Mouse (Mus musculus) limb, embryonic 12.5 days (tissue): ENCODE data around the gene Cdk10. TPM values are rescaled to one million over a fixed set of nuclear protein-coding genes. Genes with fewer than 3 reads are reported as not detected.
"Not testable (repeated sequence)": the region's sequence is repeated elsewhere in the genome, so short reads cannot be mapped to it uniquely, and the experiment has no call there.

Source experiments
- ATAC-seq: fragments of 200-750 bp; cut with Nextera tagmentation; 2 replicates; pipeline ENCODE4 v1.8.0; 2017; ENCODE audit warnings: low read depth, moderate TSS enrichment; ENCODE audit not compliant: insufficient number of reproducible peaks, insufficient read depth, low FRiP score, low TSS enrichment
- H3K27ac ChIP-seq: fragments of 300-500 bp; sonication (generic); 2 replicates; pipeline ENCODE4 v1.5.1; 2016; ENCODE audit warnings: mild to moderate bottlenecking, moderate library complexity
- H3K27me3 ChIP-seq: fragments of 300-500 bp; sonication (generic); 2 replicates; pipeline ENCODE4 v1.6.1; 2016; ENCODE audit warnings: mild to moderate bottlenecking, moderate library complexity
- H3K36me3 ChIP-seq: fragments of 300-500 bp; sonication (generic); 2 replicates; pipeline ENCODE4 v1.6.1; 2016; ENCODE audit warnings: mild to moderate bottlenecking, moderate library complexity
- H3K4me1 ChIP-seq: fragments of 300-500 bp; sonication (generic); replicated peaks from 2 replicates; pipeline ENCODE4 v1.6.1; 2016
- H3K4me2 ChIP-seq: fragments of 300-500 bp; sonication (generic); 2 replicates; pipeline ENCODE4 v1.6.1; 2016; ENCODE audit warnings: mild to moderate bottlenecking, moderate library complexity
- H3K4me3 ChIP-seq: fragments of 300-500 bp; sonication (generic); replicated peaks from 2 replicates; pipeline ENCODE4 v1.5.1; 2016; ENCODE audit warnings: mild to moderate bottlenecking
- H3K9ac ChIP-seq: fragments of 300-500 bp; sonication (generic); replicated peaks from 2 replicates; pipeline ENCODE4 v1.6.1; 2016; ENCODE audit warnings: mild to moderate bottlenecking, moderate library complexity
- H3K9me3 ChIP-seq: fragments of 300-500 bp; sonication (generic); 2 replicates; pipeline ENCODE4 v1.6.1; 2016; ENCODE audit warnings: mild to moderate bottlenecking, moderate library complexity
- WGBS: fragments of 180-500 bp; shearing (Covaris S2); methylation state at CpG from one replicate; pipeline ENCODE4 v1.1.7; 2016; 5-methylcytosine and 5-hydroxymethylcytosine counted together
- polyA plus RNA-seq: library from polyadenylated mRNA; unstranded; fragments of >200 nt; fragmentation: Nextera tagmentation; extraction: Ambion mirVana; gene quantifications from 2 replicates; pipeline ENCODE4 v1.2.1, GENCODE M21; 2016

Cdk10 gene
- polyA plus RNA-seq, 1 experiment from 2014 or later = 36.6 TPM

DNA sequence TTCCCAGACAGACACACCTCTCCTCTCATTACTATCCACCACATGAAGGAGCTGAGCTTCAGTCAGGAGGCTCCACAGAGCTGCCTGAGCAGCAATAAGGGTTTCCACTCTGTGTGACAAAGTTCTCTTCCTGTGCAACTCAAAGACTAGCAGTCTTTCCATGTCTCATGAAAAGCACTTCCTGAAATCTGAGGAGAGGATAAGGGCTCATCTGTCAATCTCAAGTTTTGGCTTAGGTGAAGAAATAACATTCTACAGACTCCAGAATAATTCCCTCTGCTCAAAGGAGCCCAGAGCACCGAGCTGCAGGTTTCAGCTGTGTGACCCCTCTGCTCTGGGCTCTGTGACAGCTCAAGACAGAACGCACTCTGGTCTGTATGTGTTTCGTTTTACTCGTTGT lies 28.3 kb downstream of the Cdk10 start:
- no peak overlapping the region for H3K27ac ChIP-seq
- H3K4me3 ChIP-seq = peak overlapping the region; percentile 96
- H3K27me3 ChIP-seq = no peaks in the 10 kb centered on the region
- no peak for ATAC-seq
- peaks cover 63% of the 10 kb centered on the region for H3K36me3 ChIP-seq
- H3K4me1 ChIP-seq = peaks cover 24% of the 10 kb centered on the region
- 54% methylated on average over 4 of the region's 4 CpGs for WGBS
- peak overlapping the region; percentile 95 for H3K9ac ChIP-seq
- no peaks in the 10 kb centered on the region for H3K9me3 ChIP-seq
- H3K4me2 ChIP-seq = peak overlapping the region; percentile 95

DNA sequence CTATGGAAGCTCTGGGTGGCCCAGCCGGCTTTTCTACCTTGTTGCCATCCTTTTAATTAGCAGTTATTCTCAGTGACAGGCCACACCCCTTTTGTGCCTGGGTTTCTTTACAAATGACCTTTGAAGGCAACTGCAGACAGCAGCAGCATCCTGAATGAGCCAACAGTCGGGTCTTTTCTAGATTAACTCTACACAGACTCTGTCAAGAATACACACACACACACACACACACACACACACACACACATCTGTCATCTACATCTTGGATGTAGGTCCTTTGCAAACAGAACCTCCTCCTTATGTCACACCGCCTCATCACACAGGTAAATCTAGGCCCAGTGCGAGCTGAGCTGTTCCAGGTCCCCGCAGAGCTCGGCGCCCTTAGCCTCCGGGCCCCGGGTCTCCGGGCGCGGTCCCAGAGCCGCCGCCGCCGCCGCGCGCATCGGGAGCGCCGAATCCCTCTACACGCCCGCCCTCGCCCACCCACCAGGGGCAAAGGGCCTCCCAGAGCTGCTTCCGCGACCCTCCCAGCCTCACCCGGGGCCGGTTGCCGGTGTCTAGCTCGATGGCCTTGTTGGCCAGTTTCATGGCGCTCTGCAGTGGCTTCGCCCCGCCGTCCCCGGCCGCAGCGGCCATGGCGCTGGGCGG lies 28.9 kb downstream of the Cdk10 start:
- H3K27me3 ChIP-seq = no peaks in the 10 kb centered on the region
- peaks cover 63% of the 10 kb centered on the region for H3K36me3 ChIP-seq
- H3K4me2 ChIP-seq = peak overlapping the region; percentile 95
- H3K4me3 ChIP-seq = peak overlapping the region; percentile 96
- peak overlapping the region; percentile 95 for H3K9ac ChIP-seq
- H3K4me1 ChIP-seq = peaks cover 24% of the 10 kb centered on the region
- under 1% methylated on average over 40 of the region's 40 CpGs for WGBS
- peak; percentile 49 for ATAC-seq
- H3K9me3 ChIP-seq = no peaks in the 10 kb centered on the region
- peak overlapping the region; percentile 83 for H3K27ac ChIP-seq

DNA sequence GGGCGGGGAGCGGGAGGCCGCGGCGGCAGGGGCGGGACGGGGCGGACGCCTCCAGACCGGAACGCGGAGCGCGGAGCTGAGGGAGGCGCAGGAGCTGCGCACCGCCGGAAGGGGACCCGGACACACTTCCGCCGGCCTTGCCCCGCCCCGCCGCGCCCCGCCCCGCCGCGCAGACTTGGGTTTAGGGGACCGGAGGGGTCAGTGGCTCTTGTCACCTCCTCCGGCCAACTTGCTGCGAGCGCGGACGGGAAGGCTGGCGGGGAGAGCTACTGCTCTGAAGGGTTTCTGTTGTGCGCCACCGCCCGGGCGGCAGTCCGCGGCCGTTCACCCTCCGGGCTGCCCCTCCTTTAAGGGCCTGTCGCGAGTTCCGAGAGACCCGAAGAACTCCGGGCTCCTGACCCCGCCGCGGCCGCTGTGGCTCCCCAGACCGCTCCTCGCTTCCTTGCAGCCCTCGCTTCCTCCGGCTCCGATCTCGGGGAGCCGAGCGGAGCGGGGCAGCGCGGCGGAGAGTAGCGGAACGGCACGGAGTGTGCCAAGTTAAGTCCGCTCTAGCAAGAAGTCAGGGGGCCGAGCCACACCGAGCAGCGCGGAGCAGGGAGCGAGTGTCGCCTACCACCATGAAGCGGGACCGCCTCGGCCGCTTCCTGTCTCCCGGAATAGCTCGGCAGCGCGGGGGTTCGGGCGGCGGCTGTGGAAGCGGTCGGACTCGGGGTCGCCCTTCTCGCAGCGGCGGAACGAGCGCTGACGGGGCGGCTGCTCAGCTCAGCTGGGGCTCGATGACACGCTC lies 29.6 kb downstream of the Cdk10 start, which contains the start of the genes Zfp276 and Vps9d1:
Zfp276 (plus strand) TSS at position 97 of the 787 bp plus-strand sequence.
Vps9d1 (minus strand) TSS at position 250 of the 787 bp plus-strand sequence.
- Histone ChIP-seq H3K27me3 (no peaks in the 10 kb centered on the region), H3K4me1 (peaks cover 24% of the 10 kb centered on the region), H3K36me3 (peaks cover 63% of the 10 kb centered on the region), H3K4me3 (peak within 1 kb of the TSS; percentile 96), H3K27ac (peak within 1 kb of the TSS; percentile 83), H3K9me3 (no peaks in the 10 kb centered on the region), H3K9ac (peak within 1 kb of the TSS; percentile 95), H3K4me2 (peak within 1 kb of the TSS; percentile 95)
- WGBS = 1% methylated on average over 79 of the region's 99 CpGs
- peak; percentile 91 for ATAC-seq

GRCm38 (mm10) chr8:123255170-123255569 lies 30.5 kb downstream of the Cdk10 start:
- Histone ChIP-seq H3K9me3 (no peaks in the 10 kb centered on the region), H3K4me2 (peak overlapping the region; percentile 95), H3K9ac (peak overlapping the region; percentile 95), H3K4me1 (peaks cover 24% of the 10 kb centered on the region), H3K27ac (no peak overlapping the region), H3K27me3 (no peaks in the 10 kb centered on the region), H3K36me3 (peaks cover 63% of the 10 kb centered on the region), H3K4me3 (peak overlapping the region; percentile 96)
- ATAC-seq = no peak
- 65% methylated on average over 6 of the region's 6 CpGs for WGBS

GRCm38 (mm10) chr8:123257114-123257513 lies 32.5 kb downstream of the Cdk10 start:
- Histone ChIP-seq H3K4me3 (no peak overlapping the region), H3K27ac (no peak overlapping the region), H3K27me3 (no peaks in the 10 kb centered on the region), H3K4me1 (peaks cover 24% of the 10 kb centered on the region), H3K9me3 (no peaks in the 10 kb centered on the region), H3K9ac (no peak overlapping the region), H3K36me3 (peaks cover 58% of the 10 kb centered on the region), H3K4me2 (no peak overlapping the region)
- WGBS = 87% methylated on average over 3 of the region's 3 CpGs
- ATAC-seq = no peak

DNA sequence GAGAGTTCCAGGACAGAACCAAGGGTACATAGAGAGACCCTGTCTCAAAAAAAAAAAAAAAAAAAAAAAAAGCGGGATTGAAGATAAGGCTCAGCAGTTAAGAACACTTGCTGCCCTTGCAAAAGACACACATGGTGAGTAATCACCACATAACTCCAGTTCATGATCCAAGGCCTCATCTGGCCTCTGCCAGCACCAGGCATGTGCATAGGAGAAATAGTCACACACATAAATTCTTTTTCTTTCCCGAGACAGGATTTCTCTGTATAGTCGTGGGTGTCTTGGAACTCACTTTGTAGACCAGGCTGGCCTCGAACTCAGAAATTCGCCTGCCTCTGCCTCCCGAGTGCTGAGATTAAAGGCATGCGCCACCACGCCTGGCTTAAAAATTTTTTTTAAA lies 33.0 kb downstream of the Cdk10 start:
- not testable (repeated sequence) for H3K27ac ChIP-seq, H3K27me3 ChIP-seq, H3K9me3 ChIP-seq, H3K4me3 ChIP-seq, ATAC-seq, H3K4me2 ChIP-seq, H3K9ac ChIP-seq
- 86% methylated on average over 8 of the region's 8 CpGs for WGBS
- Histone ChIP-seq H3K4me1 (peaks cover 21% of the 10 kb centered on the region), H3K36me3 (peaks cover 62% of the 10 kb centered on the region)

- no peaks in the 10 kb centered on the region for H3K4me1 ChIP-seq
- peaks cover 87% of the 10 kb centered on the region for H3K36me3 ChIP-seq
- H3K4me2 ChIP-seq = no peak overlapping the region
- no peaks in the 10 kb centered on the region for H3K9me3 ChIP-seq
- no peak overlapping the region for H3K9ac ChIP-seq
- no peak overlapping the region for H3K27ac ChIP-seq
- no peaks in the 10 kb centered on the region for H3K27me3 ChIP-seq
- no peak for ATAC-seq
- WGBS = 76% methylated on average over 14 of the region's 14 CpGs
- no peak overlapping the region for H3K4me3 ChIP-seq
Measured at GRCm38 (mm10) chr8:123267926-123268656, 43.4 kb downstream of the Cdk10 start.

DNA sequence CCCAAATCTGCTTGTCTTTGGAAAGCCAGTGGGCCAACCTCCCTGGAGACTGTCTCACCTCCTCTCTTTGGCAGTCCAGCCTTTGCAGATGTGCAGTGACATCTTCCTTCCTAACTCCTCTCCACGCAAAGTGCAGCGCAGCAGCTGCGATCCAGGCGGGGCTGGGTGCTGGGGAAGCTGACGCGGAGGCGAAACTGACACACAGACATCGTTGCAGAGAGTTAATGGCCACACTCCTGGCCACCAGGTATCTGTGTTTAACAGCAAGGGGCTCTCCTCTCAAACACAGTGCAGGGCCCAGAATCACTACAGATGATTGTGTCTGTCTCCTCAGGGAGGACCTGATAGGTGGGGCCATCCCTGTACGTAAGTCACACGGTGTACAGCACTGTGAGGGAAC lies 46.5 kb downstream of the Cdk10 start:
- no peak for ATAC-seq
- no peak overlapping the region for H3K4me3 ChIP-seq

GRCm38 (mm10) chr8:123271901-123272300 lies 47.3 kb downstream of the Cdk10 start:
- H3K9me3 ChIP-seq = no peaks in the 10 kb centered on the region
- H3K36me3 ChIP-seq = peaks cover 72% of the 10 kb centered on the region
- WGBS = 80% methylated on average over 4 of the region's 4 CpGs
- H3K9ac ChIP-seq = no peak overlapping the region
- H3K27me3 ChIP-seq = no peaks in the 10 kb centered on the region
- H3K4me3 ChIP-seq = no peak overlapping the region
- no peak overlapping the region for H3K27ac ChIP-seq
- ATAC-seq = 0 out of 2 replicates have a peak, but pooled peaks have one; percentile 21
- no peaks in the 10 kb centered on the region for H3K4me1 ChIP-seq
- H3K4me2 ChIP-seq = no peak overlapping the region

More for the DNA sequence above, 46.5 kb downstream of the Cdk10 start:
- Histone ChIP-seq H3K27me3 (no peaks in the 10 kb centered on the region), H3K4me2 (no peak overlapping the region), H3K9me3 (no peaks in the 10 kb centered on the region), H3K9ac (no peak overlapping the region), H3K36me3 (peaks cover 79% of the 10 kb centered on the region), H3K4me1 (no peaks in the 10 kb centered on the region), H3K27ac (no peak overlapping the region)
- 90% methylated on average over 10 of the region's 10 CpGs for WGBS

DNA sequence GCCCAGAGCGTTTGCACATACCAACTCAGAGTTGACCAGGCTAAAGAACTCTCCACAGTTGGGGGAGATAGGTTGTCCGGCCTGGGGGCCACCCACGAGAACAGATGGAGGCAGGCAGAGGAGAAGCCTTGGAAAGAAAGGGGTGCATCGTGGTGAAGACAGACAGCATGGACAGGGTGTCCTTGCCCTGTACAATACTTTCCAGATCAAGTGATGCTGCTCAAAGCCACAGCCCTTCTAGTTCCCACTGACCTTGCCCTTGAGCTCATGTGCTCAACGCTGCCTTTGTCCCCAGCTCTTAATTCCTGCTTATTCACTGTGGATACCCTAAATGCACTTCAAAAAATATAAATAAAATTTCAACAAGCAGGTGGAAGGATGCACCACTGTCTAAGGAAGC lies 49.8 kb downstream of the Cdk10 start:
- H3K27ac ChIP-seq = no peak overlapping the region
- ATAC-seq = no peak
- no peak overlapping the region for H3K4me3 ChIP-seq
- H3K4me2 ChIP-seq = no peak overlapping the region
- H3K9ac ChIP-seq = no peak overlapping the region
- peaks cover 55% of the 10 kb centered on the region for H3K36me3 ChIP-seq
- no peaks in the 10 kb centered on the region for H3K9me3 ChIP-seq
- 88% methylated on average over 5 of the region's 5 CpGs for WGBS
- no peaks in the 10 kb centered on the region for H3K27me3 ChIP-seq
- no peaks in the 10 kb centered on the region for H3K4me1 ChIP-seq

GRCm38 (mm10) chr8:123275096-123275495 lies 50.5 kb downstream of the Cdk10 start:
- Histone ChIP-seq H3K4me2 (no peak overlapping the region), H3K4me1 (no peaks in the 10 kb centered on the region), H3K36me3 (peaks cover 53% of the 10 kb centered on the region), H3K9ac (no peak overlapping the region), H3K27me3 (no peaks in the 10 kb centered on the region), H3K4me3 (no peak overlapping the region), H3K27ac (no peak overlapping the region), H3K9me3 (no peaks in the 10 kb centered on the region)
- ATAC-seq = no peak
- 94% methylated on average over 12 of the region's 12 CpGs for WGBS
